Mouse (Mus musculus) midbrain, embryonic 15.5 days (tissue): ENCODE data around the gene Upk3bl. TPM values are rescaled to one million over a fixed set of nuclear protein-coding genes. Genes with fewer than 3 reads are reported as not detected.
"Not testable (repeated sequence)": the region's sequence is repeated elsewhere in the genome, so short reads cannot be mapped to it uniquely, and the experiment has no call there.

Experiments used
- ATAC-seq: fragments of 200-750 bp; cut with Nextera tagmentation; replicated peaks from 2 replicates; pipeline ENCODE4 v1.8.0; 2017; ENCODE audit warnings: moderate TSS enrichment
- H3K27ac ChIP-seq: fragments of 300-500 bp; sonication (generic); 2 replicates; pipeline ENCODE4 v1.5.1; 2015; ENCODE audit warnings: mild to moderate bottlenecking, inconsistent platforms
- H3K27me3 ChIP-seq: fragments of 300-500 bp; sonication (generic); replicated peaks from 2 replicates; pipeline ENCODE4 v1.6.1; 2015; ENCODE audit warnings: inconsistent platforms
- H3K36me3 ChIP-seq: fragments of 300-500 bp; sonication (generic); replicated peaks from 2 replicates; pipeline ENCODE4 v1.6.1; 2015; ENCODE audit warnings: inconsistent platforms
- H3K4me1 ChIP-seq: fragments of 300-500 bp; sonication (generic); 2 replicates; pipeline ENCODE4 v1.6.1; 2015; ENCODE audit warnings: inconsistent platforms
- H3K4me2 ChIP-seq: fragments of 300-500 bp; sonication (generic); 2 replicates; pipeline ENCODE4 v1.6.1; 2015; ENCODE audit warnings: inconsistent platforms, mild to moderate bottlenecking, moderate library complexity
- H3K4me3 ChIP-seq: fragments of 300-500 bp; sonication (generic); 2 replicates; pipeline ENCODE4 v1.5.1; 2015; ENCODE audit warnings: mild to moderate bottlenecking, inconsistent platforms
- H3K9ac ChIP-seq: fragments of 300-500 bp; sonication (generic); 2 replicates; pipeline ENCODE4 v1.6.1; 2015; ENCODE audit warnings: mild to moderate bottlenecking, inconsistent platforms
- H3K9me3 ChIP-seq: fragments of 300-500 bp; sonication (generic); 2 replicates; pipeline ENCODE4 v1.6.1; 2016; ENCODE audit warnings: inconsistent platforms
- WGBS: fragments of 180-500 bp; shearing (Covaris S2); methylation state at CpG from one replicate; pipeline ENCODE4 v1.1.7; 2015; ENCODE audit warnings: mixed read lengths; 5-methylcytosine and 5-hydroxymethylcytosine counted together
- polyA plus RNA-seq: library from polyadenylated mRNA; unstranded; fragments of >200 nt; fragmentation: Nextera tagmentation; extraction: Ambion mirVana; gene quantifications from 2 replicates; pipeline ENCODE4 v1.2.1, GENCODE M21; 2015

The Upk3bl gene
- polyA plus RNA-seq, 1 experiment from 2014 or later, result not detected

GRCm38 (mm10) chr5:136034868-136035267 lies 19.4 kb upstream of the Upk3bl start:
- no peak overlapping the region for H3K9ac ChIP-seq

GRCm38 (mm10) chr5:136035285-136035684 lies 19.0 kb upstream of the Upk3bl start:
- no peak for ATAC-seq
- WGBS, result 82% methylated on average over 1 of the region's 1 CpGs
- H3K27ac ChIP-seq, result no peak overlapping the region
- H3K9me3 ChIP-seq, result no peaks in the 10 kb centered on the region
- H3K27me3 ChIP-seq, result no peaks in the 10 kb centered on the region
- H3K4me1 ChIP-seq, result no peaks in the 10 kb centered on the region
- H3K9ac ChIP-seq, result no peak overlapping the region
- 0 out of 2 replicates have a peak, but pooled peaks cover 4% of the 10 kb centered on the region for H3K36me3 ChIP-seq
- H3K4me2 ChIP-seq, result no peak overlapping the region
- no peak overlapping the region for H3K4me3 ChIP-seq

More at GRCm38 (mm10) chr5:136034868-136035267, 19.4 kb upstream of the Upk3bl start:
- WGBS, result 85% methylated on average over 4 of the region's 4 CpGs
- Histone ChIP-seq H3K4me1 (no peaks in the 10 kb centered on the region), H3K27me3 (no peaks in the 10 kb centered on the region), H3K27ac (no peak overlapping the region), H3K9me3 (no peaks in the 10 kb centered on the region), H3K4me2 (no peak overlapping the region), H3K36me3 (0 out of 2 replicates have a peak, but pooled peaks cover 5% of the 10 kb centered on the region), H3K4me3 (no peak overlapping the region)
- ATAC-seq, result no peak

- Histone ChIP-seq H3K9me3 (no peaks in the 10 kb centered on the region), H3K4me1 (no peaks in the 10 kb centered on the region), H3K27ac (no peak overlapping the region), H3K9ac (no peak overlapping the region), H3K4me2 (no peak overlapping the region), H3K4me3 (no peak overlapping the region), H3K36me3 (no peaks in the 10 kb centered on the region), H3K27me3 (no peaks in the 10 kb centered on the region)
- WGBS, result 100% methylated on average over 1 of the region's 1 CpGs
- ATAC-seq, result no peak
Measured at GRCm38 (mm10) chr5:136036667-136037066, 17.6 kb upstream of the Upk3bl start.

GRCm38 (mm10) chr5:136038258-136039214 lies 15.8 kb upstream of the Upk3bl start, which contains the start of gene Upk3b:
TSS of gene Upk3b (plus strand) at chr5:136038496.
- Histone ChIP-seq H3K9me3 (no peaks in the 10 kb centered on the region), H3K4me3 (no peak within 1 kb of the TSS), H3K4me1 (no peaks in the 10 kb centered on the region), H3K4me2 (no peak within 1 kb of the TSS), H3K27ac (no peak within 1 kb of the TSS), H3K36me3 (no peaks in the 10 kb centered on the region), H3K9ac (no peak within 1 kb of the TSS), H3K27me3 (no peaks in the 10 kb centered on the region)
- 84% methylated on average over 17 of the region's 17 CpGs for WGBS
- no peak for ATAC-seq

GRCm38 (mm10) chr5:136040210-136040609 lies 14.1 kb upstream of the Upk3bl start:
- H3K4me1 ChIP-seq, result no peaks in the 10 kb centered on the region
- no peak overlapping the region for H3K4me2 ChIP-seq
- H3K9ac ChIP-seq, result no peak overlapping the region
- H3K9me3 ChIP-seq, result no peaks in the 10 kb centered on the region
- no peak overlapping the region for H3K4me3 ChIP-seq
- no peak for ATAC-seq
- H3K27ac ChIP-seq, result no peak overlapping the region
- 41% methylated on average over 5 of the region's 5 CpGs for WGBS
- no peaks in the 10 kb centered on the region for H3K27me3 ChIP-seq
- no peaks in the 10 kb centered on the region for H3K36me3 ChIP-seq

- WGBS, result 34% methylated on average over 2 of the region's 2 CpGs
- no peak overlapping the region for H3K4me2 ChIP-seq
- H3K4me1 ChIP-seq, result no peaks in the 10 kb centered on the region
- no peak overlapping the region for H3K4me3 ChIP-seq
- H3K27ac ChIP-seq, result no peak overlapping the region
- no peak overlapping the region for H3K9ac ChIP-seq
- no peak for ATAC-seq
- no peaks in the 10 kb centered on the region for H3K27me3 ChIP-seq
- no peaks in the 10 kb centered on the region for H3K36me3 ChIP-seq
- no peaks in the 10 kb centered on the region for H3K9me3 ChIP-seq
Measured at GRCm38 (mm10) chr5:136041260-136041659, 13.0 kb upstream of the Upk3bl start.

GRCm38 (mm10) chr5:136041666-136042065 lies 12.6 kb upstream of the Upk3bl start:
- Histone ChIP-seq H3K4me3 (no peak overlapping the region), H3K4me1 (no peaks in the 10 kb centered on the region), H3K9me3 (no peaks in the 10 kb centered on the region), H3K36me3 (no peaks in the 10 kb centered on the region), H3K4me2 (no peak overlapping the region), H3K27ac (no peak overlapping the region), H3K27me3 (no peaks in the 10 kb centered on the region), H3K9ac (no peak overlapping the region)
- ATAC-seq, result no peak
- WGBS, result 94% methylated on average over 8 of the region's 8 CpGs

- Histone ChIP-seq H3K27ac (no peak overlapping the region), H3K36me3 (no peaks in the 10 kb centered on the region)
- 77% methylated on average over 13 of the region's 13 CpGs for WGBS
Measured at GRCm38 (mm10) chr5:136044865-136045264, 9.4 kb upstream of the Upk3bl start.

GRCm38 (mm10) chr5:136045408-136045807 lies 8.9 kb upstream of the Upk3bl start:
- H3K9me3 ChIP-seq, result no peaks in the 10 kb centered on the region
- H3K4me3 ChIP-seq, result no peak overlapping the region
- no peaks in the 10 kb centered on the region for H3K27me3 ChIP-seq
- H3K4me1 ChIP-seq, result no peaks in the 10 kb centered on the region
- H3K4me2 ChIP-seq, result no peak overlapping the region
- H3K27ac ChIP-seq, result no peak overlapping the region
- no peak overlapping the region for H3K9ac ChIP-seq
- H3K36me3 ChIP-seq, result no peaks in the 10 kb centered on the region
- ATAC-seq, result no peak
- 42% methylated on average over 9 of the region's 9 CpGs for WGBS

More at GRCm38 (mm10) chr5:136044865-136045264, 9.4 kb upstream of the Upk3bl start:
- no peak overlapping the region for H3K4me2 ChIP-seq
- no peak overlapping the region for H3K4me3 ChIP-seq
- no peaks in the 10 kb centered on the region for H3K27me3 ChIP-seq
- H3K9ac ChIP-seq, result no peak overlapping the region
- H3K4me1 ChIP-seq, result no peaks in the 10 kb centered on the region
- ATAC-seq, result no peak
- no peaks in the 10 kb centered on the region for H3K9me3 ChIP-seq

GRCm38 (mm10) chr5:136045987-136046386 lies 8.3 kb upstream of the Upk3bl start:
- Histone ChIP-seq H3K4me3 (no peak overlapping the region), H3K9me3 (no peaks in the 10 kb centered on the region), H3K27me3 (no peaks in the 10 kb centered on the region), H3K4me1 (no peaks in the 10 kb centered on the region), H3K4me2 (no peak overlapping the region; the same call in 1 of the 2 replicates), H3K36me3 (no peaks in the 10 kb centered on the region), H3K27ac (no peak overlapping the region), H3K9ac (no peak overlapping the region)
- no peak for ATAC-seq
- WGBS, result 2% methylated on average over 10 of the region's 10 CpGs

GRCm38 (mm10) chr5:136048541-136048940 lies 5.8 kb upstream of the Upk3bl start:
- H3K4me1 ChIP-seq, H3K9ac ChIP-seq, H3K27me3 ChIP-seq, H3K4me2 ChIP-seq, ATAC-seq, H3K9me3 ChIP-seq, H3K36me3 ChIP-seq, H3K4me3 ChIP-seq, H3K27ac ChIP-seq: not testable (repeated sequence)

GRCm38 (mm10) chr5:136049926-136050325 lies 4.4 kb upstream of the Upk3bl start:
- 78% methylated on average over 6 of the region's 6 CpGs for WGBS
- Histone ChIP-seq H3K4me3 (no peak overlapping the region), H3K9me3 (no peaks in the 10 kb centered on the region), H3K27me3 (no peaks in the 10 kb centered on the region), H3K36me3 (no peaks in the 10 kb centered on the region), H3K4me1 (peaks cover 8% of the 10 kb centered on the region; the same call in 1 of the 2 replicates), H3K9ac (no peak overlapping the region), H3K27ac (no peak overlapping the region), H3K4me2 (no peak overlapping the region)
- no peak for ATAC-seq
